Comparison of ENCODE assay signal across 9 mouse cellular contexts in the genomic region with DNA sequence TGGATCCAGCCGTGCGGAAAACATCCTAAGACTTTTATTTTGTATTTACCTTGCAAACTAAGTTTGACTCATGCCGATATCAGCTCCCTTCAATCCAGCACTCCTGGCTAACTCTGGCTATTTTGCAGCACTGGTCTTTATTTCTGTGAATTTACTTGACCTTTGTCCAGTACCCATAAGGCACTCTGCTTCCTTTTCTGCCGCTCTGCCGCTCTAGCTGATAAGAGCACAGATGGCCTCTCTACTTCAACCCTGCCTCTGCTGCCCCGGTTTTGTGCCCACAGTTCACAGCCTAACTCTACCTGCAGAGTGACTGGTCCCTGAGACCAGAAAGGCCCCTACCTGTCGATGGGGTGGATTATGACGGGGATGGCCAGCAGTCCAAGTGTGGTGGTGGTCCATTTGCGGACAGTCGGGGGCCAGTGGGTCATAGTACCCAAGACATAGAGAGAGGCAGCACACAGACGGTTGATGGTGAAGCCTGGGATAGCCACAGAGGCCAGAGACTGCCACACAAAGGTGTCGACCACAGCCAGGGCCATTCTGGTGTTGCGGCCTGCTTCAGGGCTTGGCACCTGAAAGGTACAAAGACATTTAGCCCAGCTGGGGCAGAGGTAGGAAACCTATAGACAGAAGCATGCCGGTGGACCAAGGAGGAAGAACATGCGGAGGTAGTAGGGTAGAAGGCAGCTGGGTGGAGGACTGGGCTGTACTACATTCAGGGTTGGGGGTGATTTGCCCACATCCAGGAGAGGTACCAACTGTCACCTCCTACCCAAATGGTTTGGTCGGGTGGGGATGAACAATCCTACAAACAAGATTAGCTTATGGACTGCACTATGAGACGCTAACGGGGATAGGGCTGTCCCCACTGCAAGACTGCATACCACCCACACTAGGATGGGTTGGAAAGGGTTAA. TPM values are rescaled to one million over a fixed set of nuclear protein-coding genes. Genes with fewer than 3 reads are reported as not detected.
DNase-seq lines count a peak whose midpoint lies in the region; ATAC-seq and TF ChIP-seq lines count a peak whose summit lies in the region.
"Had no signal": no experiment of that assay in that cellular context is flagged by ENCODE, and none has a peak within 500 bp of the region (broad histone marks: within the 10 kb centered on the region; RNA-seq: fewer than 3 reads in every experiment).

No protein-coding gene starts in this region.

- intact Hi-C loops in left cerebral cortex, postnatal 25 days (cut with DNase I) = no loop called here
- intact Hi-C loops in left cerebral cortex, postnatal 36 days (cut with DNase I) = no loop called here

- H3K9me3 ChIP-seq in heart, postnatal 0 days (replicated peaks; ENCODE audit: control insufficient read depth, low read length) = peaks cover 8% of the 10 kb centered on the region
- 0 out of 2 replicates have a peak, but pooled peaks cover 6% of the 10 kb centered on the region for H3K9me3 ChIP-seq in neural tube, embryonic 13.5 days

- peaks cover 20% of the 10 kb centered on the region for H3K36me3 ChIP-seq in heart, postnatal 0 days (replicated peaks; ENCODE audit: control insufficient read depth, insufficient read depth, low read length)
- peaks cover 12% of the 10 kb centered on the region; the same call in 1 of the 2 replicates for H3K36me3 ChIP-seq in neural tube, embryonic 13.5 days

- H3K27me3 ChIP-seq in heart, postnatal 0 days (ENCODE audit: control insufficient read depth, insufficient read depth, low read length) = no peaks in the 10 kb centered on the region
- H3K27me3 ChIP-seq in neural tube, embryonic 13.5 days = no peaks in the 10 kb centered on the region

- peak; percentile 27 for DNase-seq in cerebellum, adult 8-10 months
- DNase-seq in cerebellum, postnatal 4 days (ENCODE audit: low spot score in 2 of 2) = no peak
- peak; percentile 50 to 70 for DNase-seq in left cerebral cortex, postnatal 25 days (ENCODE audit: low spot score in 2 of 2)
- DNase-seq in left cerebral cortex, postnatal 36 days (ENCODE audit: low spot score in 2 of 2) = no peak
- no peak for DNase-seq in heart, postnatal 0 days (ENCODE audit: low spot score)
- DNase-seq in embryo, embryonic 11 days = no peak

- no peak for ATAC-seq in heart, postnatal 0 days (ENCODE audit: insufficient read depth, low read depth)
- no peak for ATAC-seq in neural tube, embryonic 13.5 days (ENCODE audit: low read depth)
- no peak for ATAC-seq in monocyte, adult 5-6 weeks (replicated peaks; ENCODE audit: insufficient number of reproducible peaks, low FRiP score, low TSS enrichment, poor library complexity, severe bottlenecking)

- H3K9ac ChIP-seq in heart, postnatal 0 days (replicated peaks; ENCODE audit: low read depth, low read length) = no peak overlapping the region
- 0 out of 2 replicates have a peak overlapping the region, but pooled peaks have one; percentile 3 for H3K9ac ChIP-seq in neural tube, embryonic 13.5 days

- no peak overlapping the region for H3K4me3 ChIP-seq in heart, postnatal 0 days (ENCODE audit: low read depth, low read length)
- no peak overlapping the region; the same call in 1 of the 2 replicates for H3K4me3 ChIP-seq in neural tube, embryonic 13.5 days

- 71% methylated on average over 18 of the region's 18 CpGs for WGBS in heart, postnatal 0 days
- WGBS in neural tube, embryonic 13.5 days = 87% methylated on average over 18 of the region's 18 CpGs

- no peak overlapping the region for H3K27ac ChIP-seq in heart, postnatal 0 days (ENCODE audit: low read depth)
- H3K27ac ChIP-seq in neural tube, embryonic 13.5 days (replicated peaks) = no peak overlapping the region

- no peak for TF ChIP-seq EP300 in heart, postnatal 0 days (IDR thresholded peaks at IDR 0.05; ENCODE audit: low read depth)

- H3K4me1 ChIP-seq in heart, postnatal 0 days (ENCODE audit: control insufficient read depth, insufficient read depth) = peaks cover 12% of the 10 kb centered on the region
- peaks cover 36% of the 10 kb centered on the region for H3K4me1 ChIP-seq in neural tube, embryonic 13.5 days (replicated peaks)

- H3K4me2 ChIP-seq in heart, postnatal 0 days (ENCODE audit: low read depth, low read length) = peak overlapping the region; percentile 71; the same call in 1 of the 2 replicates
- peak overlapping the region; percentile 89; the same call in 1 of the 2 replicates for H3K4me2 ChIP-seq in neural tube, embryonic 13.5 days

- no peak for TF ChIP-seq CTCF in heart, postnatal 0 days (IDR thresholded peaks at IDR 0.05; ENCODE audit: low read depth)

RNA-seq across cellular contexts. Expression of a gene that starts 1.5 kb away (rescaled TPM):
- total RNA-seq in left cerebral cortex, postnatal 25 days (2021) = 100 to 1,000 TPM in 1 of 2 experiments, 10 to 100 TPM in 1; 92.3 to 104 TPM
- total RNA-seq in left cerebral cortex, postnatal 36 days (2021) = 10 to 100 TPM; 90.9 to 94.5 TPM
- total RNA-seq in heart, postnatal 0 days (2014; rRNA removed; ENCODE audit: low replicate concordance) = 47.0 and 64.0 TPM in 2 replicates
- 57.8 and 63.6 TPM in 2 replicates for polyA plus RNA-seq in heart, postnatal 0 days (2015; fragmentation: Nextera tagmentation; extraction: Ambion mirVana)
- polyA plus RNA-seq in neural tube, embryonic 13.5 days (2015; fragmentation: Nextera tagmentation; extraction: Ambion mirVana) = 5.4 and 6.0 TPM in 2 replicates
- total RNA-seq in monocyte, adult 5-6 weeks (2017) = 1.4 TPM in 1 of 3 replicates, not detected in the others

RNA-seq across cellular contexts. Expression of a gene that starts 29.1 kb away (rescaled TPM):
- total RNA-seq in left cerebral cortex, postnatal 25 days (2021) = 1 to 10 TPM in 1 of 2 experiments, under 1 TPM in 1; 0.60 to 1.3 TPM
- 1 to 10 TPM in 1 of 2 experiments, under 1 TPM in 1; 0.52 to 1.5 TPM for total RNA-seq in left cerebral cortex, postnatal 36 days (2021)
- total RNA-seq in heart, postnatal 0 days (2014; rRNA removed; ENCODE audit: low replicate concordance) = not detected in 2 replicates
- polyA plus RNA-seq in heart, postnatal 0 days (2015; fragmentation: Nextera tagmentation; extraction: Ambion mirVana) = 0.20 and 4.0 TPM in 2 replicates
- 0.25 TPM in 1 of 2 replicates, not detected in the other for polyA plus RNA-seq in neural tube, embryonic 13.5 days (2015; fragmentation: Nextera tagmentation; extraction: Ambion mirVana)
- total RNA-seq in monocyte, adult 5-6 weeks (2017) = not detected in 3 replicates
- polyA plus RNA-seq: large intestine, adult 2 months had no signal

RNA-seq across cellular contexts. Expression of a gene that starts 29.5 kb away (rescaled TPM):
- 10 to 100 TPM; 35.6 to 35.8 TPM for total RNA-seq in left cerebral cortex, postnatal 25 days (2021)
- total RNA-seq in left cerebral cortex, postnatal 36 days (2021) = 10 to 100 TPM; 35.0 to 35.4 TPM
- total RNA-seq in heart, postnatal 0 days (2014; rRNA removed; ENCODE audit: low replicate concordance) = 0.27 and 1.8 TPM in 2 replicates
- polyA plus RNA-seq in heart, postnatal 0 days (2015; fragmentation: Nextera tagmentation; extraction: Ambion mirVana) = 0.41 and 0.49 TPM in 2 replicates
- 3.8 and 4.1 TPM in 2 replicates for polyA plus RNA-seq in neural tube, embryonic 13.5 days (2015; fragmentation: Nextera tagmentation; extraction: Ambion mirVana)
- total RNA-seq in monocyte, adult 5-6 weeks (2017) = 1.6 TPM in 1 of 3 replicates, not detected in the others

RNA-seq across cellular contexts. Expression of a gene that starts 41.3 kb away (rescaled TPM):
- total RNA-seq in left cerebral cortex, postnatal 25 days (2021) = 10 to 100 TPM; 28.2 to 31.4 TPM
- total RNA-seq in left cerebral cortex, postnatal 36 days (2021) = 10 to 100 TPM; 28.8 to 35.9 TPM
- 21.3 and 36.1 TPM in 2 replicates for total RNA-seq in heart, postnatal 0 days (2014; rRNA removed; ENCODE audit: low replicate concordance)
- polyA plus RNA-seq in heart, postnatal 0 days (2015; fragmentation: Nextera tagmentation; extraction: Ambion mirVana) = 17.4 and 17.6 TPM in 2 replicates
- polyA plus RNA-seq in neural tube, embryonic 13.5 days (2015; fragmentation: Nextera tagmentation; extraction: Ambion mirVana) = 40.5 and 43.7 TPM in 2 replicates
- 24.5 to 32.4 TPM (median 30.3 TPM) in 3 replicates for total RNA-seq in monocyte, adult 5-6 weeks (2017)

Comparison
In these comparisons a context has a peak if more than half of its experiments do, and no peak if none do; other contexts are left out.
1. DNase-seq: peak in cerebellum, adult 8-10 months (single experiment) and left cerebral cortex, postnatal 25 days (2 of 2); none in cerebellum, postnatal 4 days (0 of 2), left cerebral cortex, postnatal 36 days (0 of 2), heart, postnatal 0 days (single experiment) and embryo, embryonic 11 days (single experiment).
2. RNA of a gene that starts 1.5 kb away (total RNA-seq): 92.3 to 104 TPM in left cerebral cortex, postnatal 25 days, 90.9 to 94.5 TPM in left cerebral cortex, postnatal 36 days and 47.0 to 64.0 TPM in heart, postnatal 0 days; 1.4 TPM in monocyte, adult 5-6 weeks; every median in the first group is over 10 times any median in the second.
3. RNA of a gene that starts 29.5 kb away (total RNA-seq): 35.6 to 35.8 TPM in left cerebral cortex, postnatal 25 days and 35.0 to 35.4 TPM in left cerebral cortex, postnatal 36 days; 0.27 to 1.8 TPM in heart, postnatal 0 days and 1.6 TPM in monocyte, adult 5-6 weeks; every median in the first group is over 10 times any median in the second.